Mouse (Mus musculus): ENCODE results near the gene Trmt10b.

GRCm38 (mm10) chr4:45308606-45309005 is 11.7 kb downstream of the Trmt10b start:
- TF ChIP-seq CTCF (IDR thresholded peaks at IDR 0.05; ENCODE audit: control insufficient read depth, insufficient read depth, insufficient replicate concordance, low read depth, low read length): no peak
- no peak for TF ChIP-seq POLR2A (IDR thresholded peaks at IDR 0.05; ENCODE audit: control insufficient read depth, low read depth, low read length)

Measured in testis, adult 2 months (tissue).